Mouse (Mus musculus) hindbrain, embryonic 11.5 days (tissue): ENCODE data around the gene Klf15. TPM values are rescaled to one million over a fixed set of nuclear protein-coding genes. Genes with fewer than 3 reads are reported as not detected.

Experiments used
- ATAC-seq: fragments of 200-750 bp; cut with Nextera tagmentation; 2 replicates; pipeline ENCODE4 v1.8.0; 2017; ENCODE audit warnings: mild to moderate bottlenecking, moderate TSS enrichment, moderate library complexity; ENCODE audit not compliant: low FRiP score
- DNase-seq: peaks from one replicate; pipeline ENCODE4 v3.0.0-alpha.2; 2015; ENCODE audit warnings: low spot score
- H3K27ac ChIP-seq: fragments of 300-500 bp; sonication (generic); 2 replicates; pipeline ENCODE4 v1.5.1; 2014; ENCODE audit warnings: mild to moderate bottlenecking, low read depth, low read length
- H3K27me3 ChIP-seq: fragments of 300-500 bp; sonication (generic); 2 replicates; pipeline ENCODE4 v1.6.1; 2014; ENCODE audit warnings: mild to moderate bottlenecking, low read length, moderate library complexity, mixed read lengths; ENCODE audit not compliant: control insufficient read depth, insufficient read depth
- H3K36me3 ChIP-seq: fragments of 300-500 bp; sonication (generic); 2 replicates; pipeline ENCODE4 v1.6.1; 2014; ENCODE audit warnings: mild to moderate bottlenecking, low read length, moderate library complexity, mixed read lengths; ENCODE audit not compliant: control insufficient read depth, insufficient read depth
- H3K4me1 ChIP-seq: fragments of 300-500 bp; sonication (generic); replicated peaks from 2 replicates; pipeline ENCODE4 v1.6.1; 2014; ENCODE audit warnings: low read length, mixed read lengths; ENCODE audit not compliant: control insufficient read depth, insufficient read depth
- H3K4me2 ChIP-seq: fragments of 300-500 bp; sonication (generic); replicated peaks from 2 replicates; pipeline ENCODE4 v1.6.1; 2014; ENCODE audit warnings: mild to moderate bottlenecking, low read depth, low read length
- H3K4me3 ChIP-seq: fragments of 300-500 bp; sonication (generic); 2 replicates; pipeline ENCODE4 v1.5.1; 2014; ENCODE audit warnings: low read depth, low read length
- H3K9ac ChIP-seq: fragments of 300-500 bp; sonication (generic); 2 replicates; pipeline ENCODE4 v1.6.1; 2014; ENCODE audit warnings: low read depth, low read length
- H3K9me3 ChIP-seq: fragments of 300-500 bp; sonication (generic); 2 replicates; pipeline ENCODE4 v1.6.1; 2016; ENCODE audit warnings: low read length; ENCODE audit not compliant: control insufficient read depth
- WGBS: fragments of 180-500 bp; shearing (Covaris S2); extraction: QIAGEN DNeasy Blood & Tissue Kit; methylation state at CpG from one replicate; pipeline ENCODE4 v1.1.7; 2014; 5-methylcytosine and 5-hydroxymethylcytosine counted together
- polyA plus RNA-seq: library from polyadenylated mRNA; unstranded; fragments of >200 nt; fragmentation: Nextera tagmentation; extraction: Ambion mirVana; gene quantifications from 2 replicates; pipeline ENCODE4 v1.2.1, GENCODE M21; 2014

Klf15 gene
- polyA plus RNA-seq, 1 experiment from 2014 or later: 1.9 TPM

GRCm38 (mm10) chr6:90491956-90492744, 29.8 kb downstream of the Klf15 start:
- no peaks in the 10 kb centered on the region for H3K36me3 ChIP-seq
- H3K4me1 ChIP-seq: no peaks in the 10 kb centered on the region
- no peak overlapping the region for H3K4me3 ChIP-seq
- no peak overlapping the region for H3K27ac ChIP-seq
- DNase-seq (no peak), ATAC-seq (no peak)
- 68% methylated on average over 10 of the region's 10 CpGs for WGBS
- H3K4me2 ChIP-seq: no peak overlapping the region
- no peaks in the 10 kb centered on the region for H3K9me3 ChIP-seq
- no peaks in the 10 kb centered on the region for H3K27me3 ChIP-seq
- H3K9ac ChIP-seq: no peak overlapping the region

GRCm38 (mm10) chr6:90494155-90494554, 31.8 kb downstream of the Klf15 start:
- Histone ChIP-seq H3K9me3 (no peaks in the 10 kb centered on the region), H3K27ac (no peak overlapping the region), H3K9ac (no peak overlapping the region), H3K4me1 (no peaks in the 10 kb centered on the region), H3K4me3 (no peak overlapping the region), H3K4me2 (no peak overlapping the region), H3K27me3 (no peaks in the 10 kb centered on the region), H3K36me3 (no peaks in the 10 kb centered on the region)
- DNase-seq (no peak), ATAC-seq (no peak)
- 87% methylated on average over 3 of the region's 3 CpGs for WGBS

- Histone ChIP-seq H3K9ac (no peak overlapping the region), H3K4me1 (no peaks in the 10 kb centered on the region), H3K27me3 (no peaks in the 10 kb centered on the region), H3K9me3 (no peaks in the 10 kb centered on the region), H3K4me2 (no peak overlapping the region), H3K27ac (no peak overlapping the region), H3K36me3 (no peaks in the 10 kb centered on the region), H3K4me3 (no peak overlapping the region)
- 90% methylated on average over 3 of the region's 3 CpGs for WGBS
- ATAC-seq: no peak
- no peak for DNase-seq
Measured at GRCm38 (mm10) chr6:90494566-90494965, 32.2 kb downstream of the Klf15 start.

GRCm38 (mm10) chr6:90495282-90495912, 33.0 kb downstream of the Klf15 start:
- WGBS: 67% methylated on average over 7 of the region's 7 CpGs
- DNase-seq (no peak), ATAC-seq (no peak)
- no peaks in the 10 kb centered on the region for H3K27me3 ChIP-seq
- no peaks in the 10 kb centered on the region for H3K36me3 ChIP-seq
- H3K9ac ChIP-seq: no peak overlapping the region
- H3K4me3 ChIP-seq: no peak overlapping the region
- H3K4me2 ChIP-seq: no peak overlapping the region
- no peaks in the 10 kb centered on the region for H3K4me1 ChIP-seq
- no peaks in the 10 kb centered on the region for H3K9me3 ChIP-seq
- no peak overlapping the region for H3K27ac ChIP-seq

- Histone ChIP-seq H3K27me3 (no peaks in the 10 kb centered on the region), H3K4me2 (no peak overlapping the region), H3K4me3 (no peak overlapping the region), H3K9ac (no peak overlapping the region), H3K4me1 (no peaks in the 10 kb centered on the region), H3K27ac (no peak overlapping the region), H3K36me3 (no peaks in the 10 kb centered on the region), H3K9me3 (no peaks in the 10 kb centered on the region)
- ATAC-seq (no peak), DNase-seq (no peak)
- 72% methylated on average over 3 of the region's 3 CpGs for WGBS
Measured at GRCm38 (mm10) chr6:90496217-90496616, 33.8 kb downstream of the Klf15 start.

- ATAC-seq (no peak), DNase-seq (no peak)
- Histone ChIP-seq H3K27me3 (no peaks in the 10 kb centered on the region), H3K27ac (no peak overlapping the region), H3K4me3 (no peak overlapping the region), H3K4me1 (no peaks in the 10 kb centered on the region), H3K36me3 (no peaks in the 10 kb centered on the region), H3K4me2 (no peak overlapping the region), H3K9ac (no peak overlapping the region), H3K9me3 (no peaks in the 10 kb centered on the region)
- WGBS: 65% methylated on average over 4 of the region's 4 CpGs
Measured at GRCm38 (mm10) chr6:90499509-90499908, 37.1 kb downstream of the Klf15 start.

GRCm38 (mm10) chr6:90501222-90501940, 39.0 kb downstream of the Klf15 start:
- Histone ChIP-seq H3K4me3 (no peak overlapping the region), H3K9me3 (no peaks in the 10 kb centered on the region), H3K27me3 (no peaks in the 10 kb centered on the region), H3K9ac (no peak overlapping the region), H3K4me1 (no peaks in the 10 kb centered on the region), H3K36me3 (no peaks in the 10 kb centered on the region), H3K4me2 (no peak overlapping the region), H3K27ac (no peak overlapping the region)
- DNase-seq (no peak), ATAC-seq (no peak)
- WGBS: 78% methylated on average over 8 of the region's 8 CpGs

- ATAC-seq (no peak), DNase-seq (no peak)
- H3K4me2 ChIP-seq: no peak overlapping the region
- H3K9me3 ChIP-seq: no peaks in the 10 kb centered on the region
- H3K4me3 ChIP-seq: no peak overlapping the region
- no peaks in the 10 kb centered on the region for H3K27me3 ChIP-seq
- H3K36me3 ChIP-seq: no peaks in the 10 kb centered on the region
- WGBS: 78% methylated on average over 6 of the region's 6 CpGs
- no peak overlapping the region for H3K9ac ChIP-seq
- no peaks in the 10 kb centered on the region for H3K4me1 ChIP-seq
- H3K27ac ChIP-seq: no peak overlapping the region
Measured at GRCm38 (mm10) chr6:90505906-90506305, 43.5 kb downstream of the Klf15 start.
